Mouse (Mus musculus) hindbrain, embryonic 11.5 days (tissue): Measurements from ENCODE around the gene Pgm3. TPM values are rescaled to one million over a fixed set of nuclear protein-coding genes. Genes with fewer than 3 reads are reported as not detected.
A peak's percentile ranks its signal among the peaks of the same experiment; 100 is the strongest.
"Not testable (repeated sequence)": the region's sequence is repeated elsewhere in the genome, so short reads cannot be mapped to it uniquely, and the experiment has no call there.

Experiments used
- ATAC-seq: fragments of 200-750 bp; cut with Nextera tagmentation; 2 replicates; pipeline ENCODE4 v1.8.0; 2017; ENCODE audit warnings: mild to moderate bottlenecking, moderate TSS enrichment, moderate library complexity; ENCODE audit not compliant: low FRiP score
- DNase-seq: peaks from one replicate; pipeline ENCODE4 v3.0.0-alpha.2; 2015; ENCODE audit warnings: low spot score
- H3K27ac ChIP-seq: fragments of 300-500 bp; sonication (generic); 2 replicates; pipeline ENCODE4 v1.5.1; 2014; ENCODE audit warnings: mild to moderate bottlenecking, low read depth, low read length
- H3K27me3 ChIP-seq: fragments of 300-500 bp; sonication (generic); 2 replicates; pipeline ENCODE4 v1.6.1; 2014; ENCODE audit warnings: mild to moderate bottlenecking, low read length, moderate library complexity, mixed read lengths; ENCODE audit not compliant: control insufficient read depth, insufficient read depth
- H3K36me3 ChIP-seq: fragments of 300-500 bp; sonication (generic); 2 replicates; pipeline ENCODE4 v1.6.1; 2014; ENCODE audit warnings: mild to moderate bottlenecking, low read length, moderate library complexity, mixed read lengths; ENCODE audit not compliant: control insufficient read depth, insufficient read depth
- H3K4me1 ChIP-seq: fragments of 300-500 bp; sonication (generic); replicated peaks from 2 replicates; pipeline ENCODE4 v1.6.1; 2014; ENCODE audit warnings: low read length, mixed read lengths; ENCODE audit not compliant: control insufficient read depth, insufficient read depth
- H3K4me2 ChIP-seq: fragments of 300-500 bp; sonication (generic); replicated peaks from 2 replicates; pipeline ENCODE4 v1.6.1; 2014; ENCODE audit warnings: mild to moderate bottlenecking, low read depth, low read length
- H3K4me3 ChIP-seq: fragments of 300-500 bp; sonication (generic); 2 replicates; pipeline ENCODE4 v1.5.1; 2014; ENCODE audit warnings: low read depth, low read length
- H3K9ac ChIP-seq: fragments of 300-500 bp; sonication (generic); 2 replicates; pipeline ENCODE4 v1.6.1; 2014; ENCODE audit warnings: low read depth, low read length
- H3K9me3 ChIP-seq: fragments of 300-500 bp; sonication (generic); 2 replicates; pipeline ENCODE4 v1.6.1; 2016; ENCODE audit warnings: low read length; ENCODE audit not compliant: control insufficient read depth
- WGBS: fragments of 180-500 bp; shearing (Covaris S2); extraction: QIAGEN DNeasy Blood & Tissue Kit; methylation state at CpG from one replicate; pipeline ENCODE4 v1.1.7; 2014; 5-methylcytosine and 5-hydroxymethylcytosine counted together
- polyA plus RNA-seq: library from polyadenylated mRNA; unstranded; fragments of >200 nt; fragmentation: Nextera tagmentation; extraction: Ambion mirVana; gene quantifications from 2 replicates; pipeline ENCODE4 v1.2.1, GENCODE M21; 2014

Gene Pgm3
- polyA plus RNA-seq, result 43.6 and 49.8 TPM in 2 replicates

DNA sequence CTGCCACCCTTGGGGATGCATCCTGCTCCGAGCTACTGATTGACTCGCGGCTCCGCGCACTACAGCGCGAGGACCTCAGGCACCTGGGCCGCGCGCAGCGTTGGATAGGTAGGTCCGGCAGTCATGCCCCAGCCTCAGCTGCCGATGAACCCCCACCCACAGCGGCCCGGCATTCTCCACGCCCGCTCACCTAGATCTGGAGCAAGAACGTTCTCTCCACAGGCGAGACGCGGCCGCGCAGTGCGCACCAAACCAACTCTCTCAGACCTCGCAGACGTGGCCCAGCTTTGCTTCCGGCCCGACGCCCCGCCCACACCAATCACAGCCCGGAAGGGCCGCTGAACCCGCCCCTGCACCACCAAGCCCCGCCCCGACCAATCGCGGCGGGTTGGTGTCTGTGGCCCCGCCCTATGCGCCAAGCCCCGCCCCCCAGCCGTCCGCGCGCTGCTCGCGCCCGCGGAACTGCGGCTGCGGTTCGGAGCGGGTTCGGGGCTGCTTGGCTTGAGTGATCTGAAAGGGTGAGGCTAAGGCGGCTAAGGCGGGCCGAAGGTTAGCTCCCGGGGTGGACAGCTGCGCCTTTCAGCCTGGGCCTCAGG, at the start of gene Pgm3, which contains the start of gene Rwdd2a:
Pgm3 (minus strand) TSS at position 303 of the 596 bp plus-strand sequence.
Rwdd2a (plus strand) TSS at position 452 of the 596 bp plus-strand sequence.
- H3K4me1 ChIP-seq, result no peaks in the 10 kb centered on the region
- H3K9ac ChIP-seq, result peak within 1 kb of the TSS; percentile 65
- no peaks in the 10 kb centered on the region for H3K27me3 ChIP-seq
- no peaks in the 10 kb centered on the region for H3K9me3 ChIP-seq
- WGBS, result under 1% methylated on average over 56 of the region's 59 CpGs
- H3K27ac ChIP-seq, result peak within 1 kb of the TSS; percentile 36; the same call in 1 of the 2 replicates
- ATAC-seq, result peak; percentile 99
- peak within 1 kb of the TSS; percentile 99 for H3K4me2 ChIP-seq
- no peaks in the 10 kb centered on the region for H3K36me3 ChIP-seq
- H3K4me3 ChIP-seq, result peak within 1 kb of the TSS; percentile 72
- DNase-seq, result peak; percentile 97

DNA sequence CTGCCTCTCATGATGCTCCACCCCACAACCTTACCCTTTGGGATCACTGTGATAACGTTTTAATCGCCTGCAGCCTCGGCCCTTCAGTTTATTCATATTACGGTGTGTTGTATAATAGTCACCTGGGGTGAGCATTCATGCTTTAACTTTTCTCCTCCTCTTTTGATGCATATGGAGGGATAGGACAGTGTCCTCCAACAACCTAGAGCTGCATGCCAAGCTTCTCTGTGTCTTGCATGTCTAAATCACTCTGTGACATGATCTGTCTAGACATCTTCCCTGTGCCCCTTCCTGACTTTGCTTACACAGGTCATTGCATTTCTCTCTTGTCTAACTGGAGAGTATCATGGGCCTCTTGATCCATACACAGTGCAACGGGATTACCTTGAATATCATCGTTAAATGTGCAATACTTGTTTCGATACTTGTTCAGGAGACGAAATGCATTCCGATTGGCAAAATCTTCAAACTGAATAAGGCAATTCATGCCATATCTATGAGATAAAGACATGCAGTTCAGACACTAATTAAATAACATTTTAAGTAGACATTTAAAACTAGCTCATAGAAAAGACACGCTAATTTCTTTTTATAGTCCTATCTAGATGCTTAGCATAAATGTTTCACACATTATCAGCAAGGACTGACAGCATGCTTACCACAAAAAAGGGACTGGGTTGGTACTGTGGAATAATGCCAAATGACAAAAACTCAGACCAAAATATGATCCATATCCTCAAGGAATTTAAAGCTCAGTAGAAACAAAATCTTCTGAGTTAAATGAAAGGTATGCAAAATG, 47.9 kb upstream of the Pgm3 start:
- Histone ChIP-seq H3K27me3 (no peaks in the 10 kb centered on the region), H3K27ac (no peak overlapping the region), H3K36me3 (no peaks in the 10 kb centered on the region), H3K9me3 (no peaks in the 10 kb centered on the region), H3K4me3 (no peak overlapping the region), H3K9ac (no peak overlapping the region), H3K4me1 (no peaks in the 10 kb centered on the region), H3K4me2 (no peak overlapping the region)
- DNase-seq, result no peak
- 83% methylated on average over 10 of the region's 10 CpGs for WGBS
- ATAC-seq, result no peak

DNA sequence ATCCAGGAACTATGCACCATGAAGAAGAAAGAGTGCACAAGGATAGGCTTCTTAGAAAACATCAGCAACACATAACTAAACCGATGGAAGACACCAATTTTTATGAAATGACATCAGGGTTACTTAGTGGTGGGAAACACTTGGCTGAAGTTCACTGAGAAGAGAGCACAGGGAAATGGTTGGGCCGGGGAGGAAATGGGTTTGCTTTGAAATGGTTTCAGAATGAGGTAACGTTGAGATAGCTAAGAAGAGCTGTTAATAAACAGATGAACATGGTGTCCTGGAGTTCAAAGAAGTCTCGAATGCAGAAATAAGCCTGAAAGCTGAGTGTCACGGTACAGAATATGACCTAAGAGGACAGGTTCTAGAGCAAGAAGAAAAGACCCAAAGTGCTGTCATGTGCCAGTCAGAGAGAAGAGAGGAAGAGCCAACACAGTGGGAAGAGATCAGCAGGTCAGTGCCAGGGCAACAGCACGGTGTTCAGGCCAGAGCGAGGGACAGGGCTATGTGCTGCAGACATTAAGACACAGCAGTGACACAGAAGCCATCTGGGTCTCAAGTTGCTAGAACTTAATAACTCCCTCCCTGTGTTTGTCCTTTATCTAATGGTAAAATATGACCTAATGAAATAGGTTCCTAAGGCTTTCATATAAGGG, 46.3 kb upstream of the Pgm3 start:
- Histone ChIP-seq H3K9me3 (no peaks in the 10 kb centered on the region), H3K4me2 (no peak overlapping the region), H3K4me3 (no peak overlapping the region), H3K36me3 (no peaks in the 10 kb centered on the region), H3K9ac (no peak overlapping the region), H3K27me3 (no peaks in the 10 kb centered on the region), H3K4me1 (no peaks in the 10 kb centered on the region), H3K27ac (no peak overlapping the region)
- 85% methylated on average over 7 of the region's 7 CpGs for WGBS
- ATAC-seq, result no peak
- DNase-seq, result no peak

DNA sequence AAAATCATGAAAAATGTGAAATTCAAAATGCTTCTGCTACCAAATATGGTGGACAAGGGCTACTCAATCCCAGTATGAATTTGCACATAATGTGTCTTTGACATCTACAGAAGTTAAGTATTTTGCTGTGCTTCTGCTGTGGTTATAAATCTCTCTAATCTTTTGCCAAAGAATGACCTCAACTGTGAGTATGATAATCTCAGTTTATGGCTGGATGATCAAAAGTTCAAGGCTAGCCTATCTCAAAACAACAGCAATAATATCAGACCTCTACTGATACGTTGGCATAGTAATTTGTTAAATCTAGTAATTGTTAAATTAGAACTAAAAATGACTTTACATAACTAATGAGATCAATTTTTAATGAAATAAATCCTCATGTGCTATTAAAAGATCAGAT, 44.1 kb upstream of the Pgm3 start:
- Histone ChIP-seq H3K9ac (no peak overlapping the region), H3K4me1 (no peaks in the 10 kb centered on the region), H3K9me3 (no peaks in the 10 kb centered on the region), H3K27me3 (no peaks in the 10 kb centered on the region), H3K36me3 (no peaks in the 10 kb centered on the region), H3K27ac (no peak overlapping the region), H3K4me3 (no peak overlapping the region), H3K4me2 (no peak overlapping the region)
- 88% methylated on average over 1 of the region's 1 CpGs for WGBS
- DNase-seq (no peak), ATAC-seq (no peak)

DNA sequence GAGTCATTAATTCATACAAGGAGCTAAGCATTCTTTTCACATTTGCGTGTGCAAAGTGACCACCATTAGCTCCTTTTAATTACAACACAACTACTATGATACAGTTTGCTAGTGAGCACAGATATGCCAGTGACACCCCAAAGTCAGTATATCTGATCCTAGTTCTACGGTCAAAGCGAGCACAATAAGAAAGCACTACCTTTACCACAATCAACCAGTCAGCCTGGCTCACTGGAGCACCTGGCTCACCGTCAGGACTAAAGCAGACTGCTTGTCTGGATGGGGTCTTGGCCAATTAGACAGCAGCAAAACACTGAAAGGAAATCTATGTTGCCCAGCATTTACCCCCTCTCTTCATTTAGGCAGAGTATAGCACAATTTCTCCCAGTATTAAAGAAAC, 40.4 kb upstream of the Pgm3 start:
- no peak overlapping the region for H3K9ac ChIP-seq
- no peak overlapping the region for H3K4me3 ChIP-seq
- H3K27ac ChIP-seq, result no peak overlapping the region
- no peaks in the 10 kb centered on the region for H3K27me3 ChIP-seq
- H3K4me2 ChIP-seq, result no peak overlapping the region
- DNase-seq (no peak), ATAC-seq (no peak)
- no peaks in the 10 kb centered on the region for H3K36me3 ChIP-seq
- no peaks in the 10 kb centered on the region for H3K9me3 ChIP-seq
- WGBS, result 92% methylated on average over 4 of the region's 4 CpGs
- H3K4me1 ChIP-seq, result no peaks in the 10 kb centered on the region

DNA sequence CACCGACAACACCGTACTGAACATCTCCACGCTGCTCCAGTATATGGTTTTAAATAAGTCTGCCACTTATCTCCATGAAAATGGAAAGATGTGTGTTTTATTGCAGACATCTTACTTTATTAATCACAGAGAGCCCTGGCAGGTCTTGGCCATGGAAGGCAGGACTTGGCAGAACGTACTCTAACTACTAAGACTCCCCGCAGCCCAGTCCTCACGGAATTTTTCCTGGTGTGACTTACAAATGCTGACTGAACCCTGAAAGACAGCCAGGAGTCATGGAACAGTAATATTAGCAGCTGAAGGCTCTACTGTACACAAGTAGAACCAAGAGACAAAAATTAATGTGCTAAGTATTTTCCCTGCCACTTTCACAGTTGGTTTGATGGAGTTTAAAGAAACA, 34.1 kb upstream of the Pgm3 start:
- WGBS, result 92% methylated on average over 6 of the region's 6 CpGs
- ATAC-seq, result no peak

DNA sequence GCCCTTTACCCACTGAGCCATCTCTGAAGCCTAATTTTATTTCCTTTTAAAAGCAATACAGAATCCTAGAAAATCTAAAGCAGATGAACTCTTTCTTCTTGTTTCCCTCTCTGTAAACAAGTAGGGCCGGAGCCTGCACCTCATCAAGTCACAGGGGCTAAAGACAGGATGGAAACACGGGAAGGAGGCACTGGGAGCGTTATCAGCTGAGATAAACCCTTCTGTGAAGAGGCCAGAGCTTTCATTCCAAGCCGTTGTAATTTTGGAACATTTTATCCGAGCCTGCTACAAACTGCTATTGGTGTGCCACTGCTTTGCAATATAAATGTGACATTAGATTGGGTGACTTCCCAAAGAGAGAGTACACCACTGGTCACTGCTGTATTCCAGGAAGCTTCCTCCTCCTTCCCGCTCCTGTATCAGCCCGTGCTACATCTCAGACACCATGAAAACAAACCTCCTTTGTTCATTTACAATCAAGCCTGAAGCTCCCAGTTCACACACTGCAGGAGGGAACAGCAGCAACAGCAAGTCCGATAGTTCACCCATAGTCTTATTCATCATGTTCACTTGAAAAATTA, 28.2 kb upstream of the Pgm3 start:
- H3K27ac ChIP-seq, result no peak overlapping the region
- H3K27me3 ChIP-seq, result no peaks in the 10 kb centered on the region
- no peak overlapping the region for H3K4me2 ChIP-seq
- DNase-seq, result no peak
- no peaks in the 10 kb centered on the region for H3K9me3 ChIP-seq
- no peak for ATAC-seq
- no peak overlapping the region for H3K9ac ChIP-seq
- H3K4me1 ChIP-seq, result no peaks in the 10 kb centered on the region
- H3K36me3 ChIP-seq, result no peaks in the 10 kb centered on the region
- no peak overlapping the region for H3K4me3 ChIP-seq
- 70% methylated on average over 8 of the region's 8 CpGs for WGBS

More for the DNA sequence above, 34.1 kb upstream of the Pgm3 start:
- Histone ChIP-seq H3K9me3 (no peaks in the 10 kb centered on the region), H3K36me3 (no peaks in the 10 kb centered on the region), H3K4me3 (no peak overlapping the region), H3K4me1 (no peaks in the 10 kb centered on the region), H3K4me2 (no peak overlapping the region), H3K9ac (no peak overlapping the region), H3K27ac (no peak overlapping the region), H3K27me3 (no peaks in the 10 kb centered on the region)
- no peak for DNase-seq

DNA sequence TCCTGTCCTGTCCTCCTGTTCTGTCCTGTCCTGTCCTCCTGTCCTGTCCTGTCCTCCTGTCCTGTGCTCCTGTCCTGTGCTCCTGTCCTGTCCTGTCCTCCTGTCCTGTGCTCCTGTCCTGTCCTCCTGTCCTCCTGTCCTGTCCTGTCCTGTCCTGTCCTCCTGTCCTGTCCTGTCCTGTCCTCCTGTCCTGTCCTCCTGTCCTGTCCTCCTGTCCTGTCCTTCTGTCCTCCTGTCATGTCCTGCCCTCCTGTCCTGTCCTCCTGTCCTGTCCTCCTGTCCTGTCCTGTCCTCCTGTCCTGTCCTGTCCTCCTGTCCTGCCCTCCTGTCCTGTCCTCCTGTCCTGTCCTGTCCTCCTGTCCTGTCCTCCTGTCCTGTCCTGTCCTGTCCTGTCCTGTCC, 25.3 kb upstream of the Pgm3 start:
- not testable (repeated sequence) for H3K36me3 ChIP-seq, ATAC-seq, H3K4me2 ChIP-seq, H3K27me3 ChIP-seq, H3K4me3 ChIP-seq, H3K27ac ChIP-seq, H3K4me1 ChIP-seq, H3K9me3 ChIP-seq, DNase-seq, H3K9ac ChIP-seq
